Mouse (Mus musculus) gastrocnemius, postnatal 25 days (tissue): ENCODE data around the gene Crabp2. TPM values are rescaled to one million over a fixed set of nuclear protein-coding genes. Genes with fewer than 3 reads are reported as not detected.

Source experiments
- DNase-seq: peaks from one replicate; pipeline ENCODE4 v3.0.0; 2022
- total RNA-seq, 2 experiments: library from RNA; stranded (reverse); gene quantifications; 1 replicate in 1 of 2; 2 replicates in 1 of 2; pipeline ENCODE4 v1.2.3; 2021

Crabp2 gene
- total RNA-seq, 2 experiments from 2014 or later: 0.31 TPM; not detected in 1

GRCm38 (mm10) chr3:87927452-87927851 is 21.0 kb upstream of the Crabp2 start:
- DNase-seq: no peak

GRCm38 (mm10) chr3:87929341-87930077 is 19.0 kb upstream of the Crabp2 start:
- no peak for DNase-seq

- DNase-seq: peak; percentile 96
Observed at GRCm38 (mm10) chr3:87930078-87930795, 18.2 kb upstream of the Crabp2 start, which contains the start of the genes Isg20l2 and Rrnad1. Gene Isg20l2 (plus strand): TSS chr3:87930314. Gene Rrnad1 (minus strand): TSS chr3:87930717.

- no peak for DNase-seq
Observed at GRCm38 (mm10) chr3:87934026-87934425, 14.4 kb upstream of the Crabp2 start.

GRCm38 (mm10) chr3:87934501-87934900 is 14.0 kb upstream of the Crabp2 start:
- no peak for DNase-seq

GRCm38 (mm10) chr3:87935201-87935600 is 13.3 kb upstream of the Crabp2 start:
- DNase-seq: no peak

GRCm38 (mm10) chr3:87935776-87936175 is 12.7 kb upstream of the Crabp2 start:
- peak; percentile 37 for DNase-seq

- no peak for DNase-seq
Observed at GRCm38 (mm10) chr3:87940611-87941010, 7.9 kb upstream of the Crabp2 start.

- DNase-seq: no peak
Observed at GRCm38 (mm10) chr3:87942471-87942870, 6.0 kb upstream of the Crabp2 start.

- no peak for DNase-seq
Observed at GRCm38 (mm10) chr3:87943586-87943985, 4.9 kb upstream of the Crabp2 start.

GRCm38 (mm10) chr3:87944838-87945600 is 3.4 kb upstream of the Crabp2 start:
- DNase-seq: peak; percentile 42

GRCm38 (mm10) chr3:87945781-87946540 is 2.5 kb upstream of the Crabp2 start:
- no peak for DNase-seq

GRCm38 (mm10) chr3:87946541-87946860 is 2.0 kb upstream of the Crabp2 start:
- DNase-seq: no peak

- DNase-seq: no peak
Observed at GRCm38 (mm10) chr3:87947056-87947810, 1.2 kb upstream of the Crabp2 start.

- no peak for DNase-seq
Observed at GRCm38 (mm10) chr3:87947811-87948199, 661 bp upstream of the Crabp2 start.

GRCm38 (mm10) chr3:87949266-87949954 is 944 bp downstream of the Crabp2 start:
- DNase-seq: no peak

- DNase-seq: no peak
Observed at GRCm38 (mm10) chr3:87949955-87950515, 1.6 kb downstream of the Crabp2 start.

GRCm38 (mm10) chr3:87951946-87952345 is 3.5 kb downstream of the Crabp2 start:
- no peak for DNase-seq

GRCm38 (mm10) chr3:87952440-87952839 is 4.0 kb downstream of the Crabp2 start:
- DNase-seq: no peak

GRCm38 (mm10) chr3:87958056-87958455 is 9.6 kb downstream of the Crabp2 start:
- DNase-seq: no peak
